Mouse (Mus musculus): ENCODE data around the gene Grik3.

GRCm38 (mm10) chr4:125601301-125601700 is 110.8 kb downstream of the Grik3 start:
- TF ChIP-seq CTCF (IDR thresholded peaks at IDR 0.05; ENCODE audit: extremely low read depth, insufficient read depth, low read length) (no peak), POLR2A (IDR thresholded peaks at IDR 0.05; ENCODE audit: extremely low read depth, insufficient read depth, low read length) (no peak)

Measured in cortical plate, adult 2 months (tissue).